Mouse (Mus musculus): ENCODE results near the gene Foxd4.

DNA sequence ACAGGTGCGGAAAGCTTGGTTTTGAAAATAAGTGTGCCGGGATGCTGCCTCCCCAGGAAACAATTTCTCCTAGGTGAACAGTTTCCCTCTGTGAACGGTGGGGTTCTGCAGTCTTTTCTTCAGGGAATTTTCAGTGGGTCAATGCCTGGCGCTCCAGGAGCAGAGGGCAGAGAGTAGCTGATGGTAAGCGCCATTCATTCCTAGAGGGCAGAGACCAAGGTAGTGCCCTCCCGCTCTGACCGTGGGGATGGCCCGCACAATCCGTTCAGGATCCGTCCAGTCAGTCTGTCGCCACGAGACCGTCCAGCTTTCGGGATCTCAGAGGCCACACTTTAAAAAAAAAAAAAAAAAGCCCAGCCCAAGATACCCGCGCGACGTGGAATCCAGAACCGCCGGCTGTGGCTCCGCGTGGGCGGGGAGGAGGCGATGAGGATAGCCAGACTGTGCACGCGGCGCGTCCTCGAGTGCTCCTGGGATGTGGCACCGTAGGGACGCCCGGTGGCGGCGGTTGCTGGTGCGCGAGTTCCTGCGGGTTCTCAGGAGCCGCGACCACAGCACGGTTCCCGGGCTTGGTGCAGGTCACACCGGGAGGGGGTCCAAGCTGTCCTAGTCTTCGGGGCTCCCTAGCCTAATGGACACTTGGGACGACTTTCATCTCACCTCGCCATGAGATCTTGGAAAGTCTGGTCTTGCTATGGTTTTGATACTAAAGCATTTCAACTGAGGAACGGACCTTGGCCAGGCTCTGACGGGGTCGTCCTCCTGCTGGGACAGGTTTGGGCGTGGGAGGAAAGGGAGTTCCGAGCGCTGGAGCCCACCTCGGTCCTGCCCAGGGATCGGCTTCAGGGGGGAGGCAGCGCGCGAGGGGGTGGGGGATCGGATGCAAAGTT, 3.7 kb downstream of the Foxd4 start:
- no peak for TF ChIP-seq CTCF (conservative IDR thresholded peaks at IDR 0.05; ENCODE audit: insufficient read depth, insufficient read length, low read depth, low read length)
- no peak for TF ChIP-seq POLR2A (IDR thresholded peaks at IDR 0.05; ENCODE audit: low read depth, low read length)

All from kidney, adult 2 months (tissue).